In the genomic region with DNA sequence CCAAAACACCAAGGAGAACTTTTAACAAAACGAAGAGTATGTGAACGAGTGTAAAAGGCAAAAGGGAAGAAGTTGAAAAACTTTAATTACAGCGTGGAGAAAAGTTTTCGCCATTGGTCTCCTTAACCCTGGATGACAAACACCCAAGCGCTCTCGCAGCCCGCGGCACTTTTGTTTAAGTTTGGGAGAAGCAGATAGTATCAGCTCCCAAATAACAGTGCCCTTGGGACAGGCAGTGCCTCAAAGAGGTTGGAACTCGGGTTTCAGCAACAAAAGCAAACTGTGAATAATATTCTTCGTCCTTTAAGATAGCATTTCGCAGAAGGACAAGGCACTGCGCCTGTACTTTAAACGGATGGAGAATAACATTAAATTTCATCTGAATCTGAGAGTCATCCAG, we compare ENCODE assay signal across 9 mouse cellular contexts. TPM values are rescaled to one million over a fixed set of nuclear protein-coding genes. Genes with fewer than 3 reads are reported as not detected.
DNase-seq lines count a peak whose midpoint lies in the region; ATAC-seq and TF ChIP-seq lines count a peak whose summit lies in the region.
"Had no signal": no experiment of that assay in that cellular context is flagged by ENCODE, and none has a peak within 500 bp of the region (broad histone marks: within the 10 kb centered on the region; RNA-seq: fewer than 3 reads in every experiment).

No protein-coding gene starts in this region.

- TF ChIP-seq CTCF in heart, postnatal 0 days (IDR thresholded peaks at IDR 0.05; ENCODE audit: low read depth), result no peak

- no peak for TF ChIP-seq EP300 in heart, postnatal 0 days (IDR thresholded peaks at IDR 0.05; ENCODE audit: low read depth)

- H3K4me1 ChIP-seq in heart, postnatal 0 days (ENCODE audit: control insufficient read depth, insufficient read depth), result peaks cover 9% of the 10 kb centered on the region; the same call in 1 of the 2 replicates
- H3K4me1 ChIP-seq in forebrain, embryonic 11.5 days (replicated peaks; ENCODE audit: control insufficient read depth, insufficient read depth, low read length), result peaks cover 16% of the 10 kb centered on the region
- peaks cover 11% of the 10 kb centered on the region for H3K4me1 ChIP-seq in limb, embryonic 11.5 days (ENCODE audit: control insufficient read depth, insufficient read depth, low read length)
- H3K4me1 ChIP-seq in neural tube, embryonic 13.5 days (replicated peaks), result peaks cover 52% of the 10 kb centered on the region

- DNase-seq in heart, postnatal 0 days (ENCODE audit: low spot score), result no peak
- DNase-seq in heart, postnatal 14 days, result no peak
- no peak for DNase-seq in forebrain, embryonic 11.5 days (ENCODE audit: low spot score)
- peak; percentile 55 for DNase-seq in limb, embryonic 11.5 days (ENCODE audit: low spot score)
- no peak for DNase-seq in adrenal gland, postnatal 25 days
- no peak for DNase-seq in adipocyte (ENCODE audit: low spot score)
- DNase-seq in cerebellum, postnatal 10 days, result no peak

- H3K9me3 ChIP-seq in heart, postnatal 0 days (replicated peaks; ENCODE audit: control insufficient read depth, low read length), result no peaks in the 10 kb centered on the region
- no peaks in the 10 kb centered on the region for H3K9me3 ChIP-seq in forebrain, embryonic 11.5 days (ENCODE audit: control insufficient read depth, low read length)
- no peaks in the 10 kb centered on the region for H3K9me3 ChIP-seq in limb, embryonic 11.5 days (ENCODE audit: control insufficient read depth, low read length)
- no peaks in the 10 kb centered on the region for H3K9me3 ChIP-seq in neural tube, embryonic 13.5 days

- no peak for ATAC-seq in heart, postnatal 0 days (ENCODE audit: insufficient read depth, low read depth)
- ATAC-seq in forebrain, embryonic 11.5 days (replicated peaks; ENCODE audit: low FRiP score), result no peak
- no peak for ATAC-seq in limb, embryonic 11.5 days (ENCODE audit: insufficient number of reproducible peaks, low FRiP score, low TSS enrichment, low read depth)
- no peak for ATAC-seq in neural tube, embryonic 13.5 days (ENCODE audit: low read depth)

- H3K9ac ChIP-seq in heart, postnatal 0 days (replicated peaks; ENCODE audit: low read depth, low read length), result no peak overlapping the region
- H3K9ac ChIP-seq in forebrain, embryonic 11.5 days (ENCODE audit: low read length), result peak overlapping the region; percentile 66; the same call in 1 of the 2 replicates
- H3K9ac ChIP-seq in limb, embryonic 11.5 days (ENCODE audit: low read length), result peak overlapping the region; percentile 38
- peak overlapping the region; percentile 45; the same call in 1 of the 2 replicates for H3K9ac ChIP-seq in neural tube, embryonic 13.5 days

- peak overlapping the region; percentile 57 for H3K4me3 ChIP-seq in heart, postnatal 0 days (ENCODE audit: low read depth, low read length)
- H3K4me3 ChIP-seq in forebrain, embryonic 11.5 days (ENCODE audit: low read depth, low read length), result peak overlapping the region; percentile 48
- H3K4me3 ChIP-seq in limb, embryonic 11.5 days (ENCODE audit: low read depth, low read length), result peak overlapping the region; percentile 43
- H3K4me3 ChIP-seq in neural tube, embryonic 13.5 days, result peak overlapping the region; percentile 47
- H3K4me3 ChIP-seq: myocyte had no signal

- intact Hi-C loops in heart, postnatal 14 days (cut with DNase I), result loop anchor here (5.0 to 10.0 kb wide), 4 partner anchors 283 to 1166 kb away; no protein-coding TSS in a partner anchor

- H3K27me3 ChIP-seq in heart, postnatal 0 days (ENCODE audit: control insufficient read depth, insufficient read depth, low read length), result peaks cover 22% of the 10 kb centered on the region
- H3K27me3 ChIP-seq in forebrain, embryonic 11.5 days (ENCODE audit: control insufficient read depth, insufficient read depth, low read length), result peaks cover 5% of the 10 kb centered on the region; the same call in 1 of the 2 replicates
- H3K27me3 ChIP-seq in limb, embryonic 11.5 days (ENCODE audit: control insufficient read depth, insufficient read depth, low read length), result peaks cover 34% of the 10 kb centered on the region
- peaks cover 74% of the 10 kb centered on the region for H3K27me3 ChIP-seq in neural tube, embryonic 13.5 days

- WGBS in heart, postnatal 0 days, result 23% methylated on average over 13 of the region's 13 CpGs
- 1% methylated on average over 13 of the region's 13 CpGs for WGBS in forebrain, embryonic 11.5 days
- 1% methylated on average over 13 of the region's 13 CpGs for WGBS in limb, embryonic 11.5 days
- WGBS in neural tube, embryonic 13.5 days, result 2% methylated on average over 13 of the region's 13 CpGs

- H3K36me3 ChIP-seq in heart, postnatal 0 days (replicated peaks; ENCODE audit: control insufficient read depth, insufficient read depth, low read length), result no peaks in the 10 kb centered on the region
- no peaks in the 10 kb centered on the region for H3K36me3 ChIP-seq in forebrain, embryonic 11.5 days (ENCODE audit: control insufficient read depth, insufficient read depth, low read length)
- no peaks in the 10 kb centered on the region for H3K36me3 ChIP-seq in limb, embryonic 11.5 days (ENCODE audit: control insufficient read depth, insufficient read depth, low read length)
- no peaks in the 10 kb centered on the region for H3K36me3 ChIP-seq in neural tube, embryonic 13.5 days

- no peak overlapping the region for H3K27ac ChIP-seq in heart, postnatal 0 days (ENCODE audit: low read depth)
- H3K27ac ChIP-seq in forebrain, embryonic 11.5 days (ENCODE audit: low read depth, low read length), result no peak overlapping the region
- no peak overlapping the region for H3K27ac ChIP-seq in limb, embryonic 11.5 days (replicated peaks; ENCODE audit: low read depth, low read length)
- H3K27ac ChIP-seq in neural tube, embryonic 13.5 days (replicated peaks), result no peak overlapping the region

- H3K4me2 ChIP-seq in heart, postnatal 0 days (ENCODE audit: low read depth, low read length), result peak overlapping the region; percentile 98
- peak overlapping the region; percentile 99 for H3K4me2 ChIP-seq in forebrain, embryonic 11.5 days (ENCODE audit: low read depth, low read length, severe bottlenecking)
- H3K4me2 ChIP-seq in limb, embryonic 11.5 days (ENCODE audit: low read depth, severe bottlenecking), result peak overlapping the region; percentile 95
- peak overlapping the region; percentile 100 for H3K4me2 ChIP-seq in neural tube, embryonic 13.5 days

RNA-seq across cellular contexts. Expression of gene Sox6, which starts 0.6 kb away (rescaled TPM):
- total RNA-seq in heart, postnatal 0 days (2014; rRNA removed; ENCODE audit: low replicate concordance), result 30.8 and 68.5 TPM in 2 replicates
- 23.4 and 25.4 TPM in 2 replicates for polyA plus RNA-seq in heart, postnatal 0 days (2015; fragmentation: Nextera tagmentation; extraction: Ambion mirVana)
- 10 to 100 TPM; 27.1 to 32.5 TPM for total RNA-seq in heart, postnatal 14 days (2021)
- 127 and 154 TPM in 2 replicates for polyA plus RNA-seq in forebrain, embryonic 11.5 days (2014; fragmentation: Nextera tagmentation; extraction: Ambion mirVana)
- polyA plus RNA-seq in limb, embryonic 11.5 days (2014; fragmentation: Nextera tagmentation; extraction: Ambion mirVana), result 45.4 and 58.1 TPM in 2 replicates
- 46.1 and 50.7 TPM in 2 replicates for polyA plus RNA-seq in neural tube, embryonic 13.5 days (2015; fragmentation: Nextera tagmentation; extraction: Ambion mirVana)
- total RNA-seq in adrenal gland, postnatal 25 days (2021), result 10.9 and 16.0 TPM in 2 replicates

RNA-seq across cellular contexts. Expression of gene 1110004F10Rik, which starts 1.2 kb away (rescaled TPM):
- 66.5 and 87.7 TPM in 2 replicates for total RNA-seq in heart, postnatal 0 days (2014; rRNA removed; ENCODE audit: low replicate concordance)
- 150 and 152 TPM in 2 replicates for polyA plus RNA-seq in heart, postnatal 0 days (2015; fragmentation: Nextera tagmentation; extraction: Ambion mirVana)
- 10 to 100 TPM; 51.3 to 52.1 TPM for total RNA-seq in heart, postnatal 14 days (2021)
- polyA plus RNA-seq in forebrain, embryonic 11.5 days (2014; fragmentation: Nextera tagmentation; extraction: Ambion mirVana), result 358 and 366 TPM in 2 replicates
- 366 and 382 TPM in 2 replicates for polyA plus RNA-seq in limb, embryonic 11.5 days (2014; fragmentation: Nextera tagmentation; extraction: Ambion mirVana)
- polyA plus RNA-seq in neural tube, embryonic 13.5 days (2015; fragmentation: Nextera tagmentation; extraction: Ambion mirVana), result 324 and 338 TPM in 2 replicates
- 109 and 115 TPM in 2 replicates for total RNA-seq in adrenal gland, postnatal 25 days (2021)

RNA-seq across cellular contexts. Expression of gene Gm4353, which starts 46.4 kb away (rescaled TPM):
- total RNA-seq in heart, postnatal 0 days (2014; rRNA removed; ENCODE audit: low replicate concordance), result 0.12 and 0.19 TPM in 2 replicates
- polyA plus RNA-seq in heart, postnatal 0 days (2015; fragmentation: Nextera tagmentation; extraction: Ambion mirVana), result 0.16 and 0.25 TPM in 2 replicates
- 1 to 10 TPM in 1 of 2 experiments, under 1 TPM in 1; 0.93 to 2.0 TPM for total RNA-seq in heart, postnatal 14 days (2021)
- polyA plus RNA-seq in forebrain, embryonic 11.5 days (2014; fragmentation: Nextera tagmentation; extraction: Ambion mirVana), result 0.56 and 0.91 TPM in 2 replicates
- polyA plus RNA-seq in limb, embryonic 11.5 days (2014; fragmentation: Nextera tagmentation; extraction: Ambion mirVana), result 1.1 and 1.8 TPM in 2 replicates
- 1.5 TPM in 2 replicates for polyA plus RNA-seq in neural tube, embryonic 13.5 days (2015; fragmentation: Nextera tagmentation; extraction: Ambion mirVana)
- total RNA-seq in adrenal gland, postnatal 25 days (2021), result 3.9 and 4.2 TPM in 2 replicates
